Mouse (Mus musculus) CH12.LX (cell line): ENCODE results near the gene Clmp. TPM values are rescaled to one million over a fixed set of nuclear protein-coding genes. Genes with fewer than 3 reads are reported as not detected.

Experiments used
- DNase-seq: peaks from one replicate; pipeline ENCODE4 v3.0.0-alpha.2; 2013; ENCODE audit errors: extremely low read depth
- H3K27ac ChIP-seq: 2 replicates; pipeline ENCODE4 v1.5.1; 2012; ENCODE audit warnings: low read depth, mild to moderate bottlenecking, control low read depth, moderate library complexity; ENCODE audit not compliant: insufficient read depth
- H3K27me3 ChIP-seq: replicated peaks from 2 replicates; pipeline ENCODE3; 2012; ENCODE audit warnings: inconsistent platforms
- H3K36me3 ChIP-seq, 2 experiments: replicated peaks in 1 of 2; 2 replicates each; pipeline versions ENCODE3 to v1.6.1; 2012; ENCODE audit warnings: inconsistent platforms in 1 of 2, low read length in 1 of 2, mild to moderate bottlenecking in 1 of 2, mixed read lengths in 1 of 2, moderate library complexity in 1 of 2; ENCODE audit not compliant: control insufficient read depth in 1 of 2, insufficient read depth in 1 of 2
- H3K4me1 ChIP-seq, 2 experiments: 2 replicates each; pipeline ENCODE4 v1.6.1; 2012; ENCODE audit warnings: inconsistent platforms in 1 of 2, moderate library complexity in 1 of 2; ENCODE audit not compliant: insufficient read depth in 2 of 2, control insufficient read depth in 1 of 2
- H3K4me2 ChIP-seq: 2 replicates; pipeline ENCODE4 v1.6.1; 2012; ENCODE audit warnings: low read depth, mild to moderate bottlenecking, control low read depth; ENCODE audit not compliant: poor library complexity, insufficient read depth, severe bottlenecking
- H3K4me3 ChIP-seq, 3 experiments: fragments of 150-350 bp in 1 of 3; sonication (generic) in 1 of 3; replicated peaks in 1 of 3; 2 replicates each; pipeline versions ENCODE3 to v1.5.1; 2011 to 2012; ENCODE audit warnings: low read depth in 2 of 3, low read length in 2 of 3, mild to moderate bottlenecking in 2 of 3, moderate library complexity in 2 of 3, control low read depth in 1 of 3, improper control_type of control experiment in 1 of 3, inconsistent platforms in 1 of 3, mixed read lengths in 1 of 3; ENCODE audit not compliant: poor library complexity in 1 of 3
- H3K79me2 ChIP-seq: replicated peaks from 2 replicates; pipeline ENCODE4 v1.6.1; 2012; ENCODE audit warnings: mild to moderate bottlenecking, moderate library complexity; ENCODE audit not compliant: control insufficient read depth, poor library complexity, insufficient read depth, severe bottlenecking; ENCODE audit errors: extremely low read depth
- H3K9ac ChIP-seq: 2 replicates; pipeline ENCODE4 v1.6.1; 2012; ENCODE audit warnings: low read depth, mild to moderate bottlenecking, control low read depth, moderate library complexity; ENCODE audit not compliant: insufficient read depth
- H3K9me3 ChIP-seq: replicated peaks from 2 replicates; pipeline ENCODE3; 2012; ENCODE audit warnings: low read length, inconsistent platforms, mixed read lengths
- BHLHE40 ChIP-seq: IDR thresholded peaks from 2 replicates; pipeline ENCODE4 v1.6.1; 2011; ENCODE audit warnings: mild to moderate bottlenecking, low read depth, low read length, improper control_type of control experiment
- E2F4 ChIP-seq: IDR thresholded peaks from 2 replicates; pipeline ENCODE4 v1.6.1; 2011; ENCODE audit warnings: low read depth, low read length, improper control_type of control experiment; ENCODE audit not compliant: insufficient replicate concordance
- ELF1 ChIP-seq: IDR thresholded peaks from 2 replicates; pipeline ENCODE4 v1.6.1; 2014; ENCODE audit warnings: low read depth, mild to moderate bottlenecking, inconsistent platforms, low read length, improper control_type of control experiment
- ETS1 ChIP-seq: conservative IDR thresholded peaks from 2 replicates; pipeline ENCODE4 v1.6.1; 2012; ENCODE audit warnings: low read depth, mild to moderate bottlenecking, inconsistent platforms, low read length, improper control_type of control experiment, moderate library complexity
- GABPA ChIP-seq: IDR thresholded peaks from 2 replicates; pipeline ENCODE4 v1.6.1; 2012; ENCODE audit warnings: low read depth, low read length, improper control_type of control experiment, inconsistent platforms; ENCODE audit not compliant: insufficient replicate concordance
- HCFC1 ChIP-seq: IDR thresholded peaks from 2 replicates; pipeline ENCODE4 v1.6.1; 2012; ENCODE audit warnings: low read depth, mild to moderate bottlenecking, inconsistent platforms, low read length, improper control_type of control experiment
- IRF4 ChIP-seq: IDR thresholded peaks from 2 replicates; pipeline ENCODE4 v1.6.1; 2014; ENCODE audit warnings: low read depth, mild to moderate bottlenecking, inconsistent platforms, low read length, improper control_type of control experiment
- MAZ ChIP-seq: IDR thresholded peaks from 2 replicates; pipeline ENCODE4 v1.6.1; 2012; ENCODE audit warnings: low read depth, mild to moderate bottlenecking, inconsistent platforms, low read length, improper control_type of control experiment, moderate library complexity
- MYC ChIP-seq: IDR thresholded peaks from 2 replicates; pipeline ENCODE4 v1.6.1; 2011; ENCODE audit warnings: low read depth, mild to moderate bottlenecking, improper control_type of control experiment, low read length
- NRF1 ChIP-seq: IDR thresholded peaks from 2 replicates; pipeline ENCODE4 v1.6.1; 2014; ENCODE audit warnings: low read depth, mild to moderate bottlenecking, inconsistent platforms, low read length, improper control_type of control experiment, moderate library complexity
- RAD21 ChIP-seq: IDR thresholded peaks from 2 replicates; pipeline ENCODE4 v1.6.1; 2011; ENCODE audit warnings: low read depth, mild to moderate bottlenecking, low read length, improper control_type of control experiment, moderate library complexity
- RCOR1 ChIP-seq: conservative IDR thresholded peaks from 2 replicates; pipeline ENCODE4 v1.6.1; 2012; ENCODE audit warnings: low read depth, mild to moderate bottlenecking, inconsistent platforms, low read length, improper control_type of control experiment
- SIN3A ChIP-seq: IDR thresholded peaks from 2 replicates; pipeline ENCODE4 v1.6.1; 2012; ENCODE audit warnings: low read length, improper control_type of control experiment, inconsistent platforms
- SMC3 ChIP-seq: IDR thresholded peaks from 2 replicates; pipeline ENCODE4 v1.6.1; 2011; ENCODE audit warnings: low read depth, low read length, improper control_type of control experiment
- UBTF ChIP-seq: IDR thresholded peaks from 2 replicates; pipeline ENCODE4 v1.6.1; 2012; ENCODE audit warnings: low read depth, mild to moderate bottlenecking, inconsistent platforms, low read length, improper control_type of control experiment, moderate library complexity
- ZC3H11A ChIP-seq: IDR thresholded peaks from 2 replicates; pipeline ENCODE4 v1.6.1; 2012; ENCODE audit warnings: low read depth, mild to moderate bottlenecking, inconsistent platforms, low read length, improper control_type of control experiment
- dilution Hi-C: fragments of 300-500 bp; cut with MboI; formaldehyde crosslinking; loops from 2 replicates; pipeline ENCODE4 v1.14.3; 2020; ENCODE audit warnings: low sequenced_read_pairs; ENCODE audit not compliant: extremely low pct_unique_long_range_greater_than_20kb, extremely low pct_ligation_motif_present
- in situ Hi-C: fragments of 300-500 bp; cut with MboI; formaldehyde crosslinking; loops from 3 replicates; pipeline ENCODE4 v1.14.3; 2019; ENCODE audit warnings: low sequenced_read_pairs, low pct_ligation_motif_present, low pct_unique_long_range_greater_than_20kb, mixed read lengths
- polyA plus RNA-seq: library from polyadenylated mRNA; unstranded; fragments of >175 nt; gene quantifications from 2 replicates; pipeline ENCODE4 v1.2.1, GENCODE M21; 2012; ENCODE audit warnings: low read depth; ENCODE audit not compliant: insufficient read length
- total RNA-seq, 2 experiments: library from RNA; depleted of rRNA; stranded (reverse); fragments of 300-350 nt in 1 of 2; fragments of >200 nt in 1 of 2; gene quantifications; 2 replicates each; pipeline ENCODE4 v1.2.3; 2012 to 2014

Clmp gene
- total and polyA plus RNA-seq, 3 experiments = not detected

DNA sequence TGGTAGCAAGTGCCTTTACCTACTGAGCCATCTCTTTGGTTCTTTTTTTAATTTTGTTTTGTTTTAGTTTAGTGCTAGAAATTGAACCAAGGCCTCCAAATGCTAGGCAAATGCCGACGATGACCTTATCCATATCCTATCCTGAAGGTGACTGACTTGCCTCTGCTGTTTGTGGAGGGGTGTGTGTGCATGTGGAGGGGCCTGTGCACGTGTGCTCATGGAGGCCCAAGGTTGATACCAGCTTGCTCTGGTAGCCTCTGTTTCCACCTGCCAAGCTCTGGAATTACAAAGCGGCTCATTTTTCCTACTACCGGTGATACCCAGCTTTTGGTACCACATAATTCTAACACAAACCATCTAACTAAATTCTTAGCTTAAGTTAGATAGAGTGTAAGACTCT, 107.8 kb downstream of the Clmp start:
- dilution Hi-C loops = no loop called here
- Histone ChIP-seq H3K79me2 (no peaks in the 10 kb centered on the region), H3K4me2 (no peak overlapping the region), H3K9ac (no peak overlapping the region), H3K36me3 (no peaks in the 10 kb centered on the region), H3K9me3 (no peaks in the 10 kb centered on the region), H3K27me3 (no peaks in the 10 kb centered on the region), H3K4me3 (no peak overlapping the region), H3K4me1 (peaks cover 3 to 5% of the 10 kb centered on the region in 2 experiments; a peak in 2 of 4 replicates), H3K27ac (no peak overlapping the region)
- in situ Hi-C loops = no loop called here
- no peak for DNase-seq
- TF ChIP-seq MAZ = no peak
- TF ChIP-seq SMC3 = no peak
- no peak for TF ChIP-seq HCFC1
- TF ChIP-seq UBTF = no peak
- TF ChIP-seq NRF1 = no peak
- no peak for TF ChIP-seq ZC3H11A
- TF ChIP-seq GABPA = no peak
- TF ChIP-seq SIN3A = no peak
- no peak for TF ChIP-seq MYC
- TF ChIP-seq E2F4 = no peak
- no peak for TF ChIP-seq RAD21

DNA sequence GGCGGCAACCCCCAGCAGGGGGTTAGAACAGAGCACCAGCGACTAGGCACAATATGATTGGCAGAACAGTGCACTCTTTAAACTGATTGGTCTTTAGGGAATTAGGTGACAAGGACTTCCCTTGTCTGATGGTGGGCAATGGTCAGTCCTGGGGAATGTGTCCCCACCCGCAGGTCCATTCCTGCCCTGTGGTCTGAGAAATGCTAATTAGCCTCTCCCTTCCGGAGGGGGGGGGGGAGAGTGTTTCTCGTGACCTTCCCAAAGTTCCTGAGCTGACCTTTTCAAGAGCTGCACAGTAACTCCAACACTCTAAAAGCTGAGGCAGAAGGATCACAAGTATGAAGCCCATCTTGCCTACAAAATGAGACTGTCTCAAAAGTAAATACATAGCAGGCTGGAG, 108.5 kb downstream of the Clmp start:
- Histone ChIP-seq H3K27me3 (no peaks in the 10 kb centered on the region), H3K79me2 (no peaks in the 10 kb centered on the region), H3K9me3 (no peaks in the 10 kb centered on the region), H3K4me1 (peaks cover 6 to 12% of the 10 kb centered on the region in 2 experiments; a peak in 3 of 4 replicates), H3K9ac (no peak overlapping the region), H3K27ac (no peak overlapping the region), H3K36me3 (no peaks in the 10 kb centered on the region), H3K4me3 (no peak overlapping the region), H3K4me2 (no peak overlapping the region)
- no peak for DNase-seq
- dilution Hi-C loops (no loop called here), in situ Hi-C loops (no loop called here)
- TF ChIP-seq ELF1 (no peak), ETS1 (no peak), BHLHE40 (no peak), UBTF (no peak), HCFC1 (no peak), IRF4 (no peak), RCOR1 (no peak)
